Mouse (Mus musculus): ENCODE results near the gene Chd4.

DNA sequence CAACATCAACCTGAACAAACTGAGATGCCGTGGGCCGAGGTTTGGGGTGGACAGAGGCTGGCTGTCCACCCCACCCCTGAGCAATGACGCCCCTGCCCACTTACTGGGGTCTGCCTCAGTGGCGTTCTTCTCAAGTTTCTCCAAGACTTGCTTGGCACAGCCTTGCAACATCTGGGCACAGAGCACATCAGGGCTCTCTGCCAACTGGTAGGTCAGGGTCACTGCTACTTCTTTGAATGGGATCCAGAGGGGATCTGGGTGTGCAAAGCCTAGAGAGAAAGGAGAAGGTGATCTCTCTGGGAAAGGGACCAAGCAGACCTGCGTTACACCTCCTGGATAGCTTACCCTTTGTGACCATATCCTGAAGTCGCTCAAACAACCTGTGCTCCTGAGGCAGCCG lies 77.5 kb downstream of the Chd4 start:
- TF ChIP-seq CTCF (IDR thresholded peaks at IDR 0.05; ENCODE audit: low read depth, low read length) (no peak), POLR2A (IDR thresholded peaks at IDR 0.05; ENCODE audit: insufficient read depth, low read length) (no peak), EP300 (IDR thresholded peaks at IDR 0.05; ENCODE audit: insufficient read depth, low read depth, low read length) (no peak)

All from ES-Bruce4 (cell line).